Mouse (Mus musculus): ENCODE data around the gene Il9. TPM values are rescaled to one million over a fixed set of nuclear protein-coding genes. Genes with fewer than 3 reads are reported as not detected.

Il9 gene
- not detected for polyA plus RNA-seq (2012; fragmentation: generic; extraction: Trizol)
- long read RNA-seq, experiment 1, result 0 reads
- long read RNA-seq, experiment 2, result 0 reads

DNA sequence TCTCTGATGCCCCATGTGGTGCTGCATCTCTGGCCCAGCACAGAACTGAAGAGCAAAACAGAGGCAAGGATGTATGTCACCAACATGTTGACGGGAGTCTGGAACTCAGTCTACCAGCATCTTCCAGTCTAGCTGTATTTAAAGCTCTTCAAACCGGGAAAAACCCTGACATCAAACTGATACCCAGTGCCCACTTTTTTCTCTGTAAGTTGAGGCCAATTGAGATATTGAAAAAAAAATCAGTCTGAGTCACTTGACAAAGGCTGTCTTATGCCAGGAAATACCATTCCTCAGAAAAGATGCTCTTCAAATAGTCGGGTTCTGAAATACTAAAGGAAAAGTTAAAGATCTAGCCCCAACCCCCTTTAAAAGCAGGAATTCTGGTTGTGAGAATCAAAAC lies at the start of gene Il9:
Gene Il9 (minus strand): TSS at position 101 of the 400 bp plus-strand sequence.
- TF ChIP-seq MAX (IDR thresholded peaks at IDR 0.05), result no peak
- TF ChIP-seq MYOD1 (IDR thresholded peaks at IDR 0.05; ENCODE audit: control insufficient read depth, insufficient read length, low read depth), result no peak
- no peak for TF ChIP-seq MYOG (IDR thresholded peaks at IDR 0.05; ENCODE audit: control insufficient read depth, extremely low read depth, insufficient read length)
- no peak for TF ChIP-seq CTCF (IDR thresholded peaks at IDR 0.05; ENCODE audit: control insufficient read depth, insufficient read depth, insufficient read length)
- TF ChIP-seq USF1 (IDR thresholded peaks at IDR 0.05; ENCODE audit: low read depth), result no peak
- no peak for TF ChIP-seq FOSL1 (IDR thresholded peaks at IDR 0.05; ENCODE audit: insufficient read depth, low read length, poor library complexity, severe bottlenecking)
- TF ChIP-seq CEBPB (IDR thresholded peaks at IDR 0.05; ENCODE audit: low read depth), result no peak

DNA sequence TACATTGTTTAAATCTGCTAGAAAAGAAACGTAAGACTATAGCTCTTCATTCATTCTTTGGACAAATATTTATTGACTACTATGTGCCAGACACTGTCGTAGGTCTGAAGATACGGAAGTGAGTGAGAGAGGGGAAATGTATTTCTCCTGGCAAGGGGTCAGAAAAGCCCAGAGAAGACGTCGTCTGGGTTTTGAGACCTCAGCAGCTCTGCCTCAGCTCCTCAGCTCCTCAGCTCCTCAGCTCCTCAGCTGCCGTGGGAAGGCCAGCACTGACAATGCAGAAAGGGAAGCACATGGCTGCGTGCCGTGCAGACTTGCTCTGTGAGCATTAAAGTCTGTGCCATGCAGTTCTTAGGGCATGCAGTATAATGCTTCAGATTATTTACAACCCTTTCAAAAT lies 47.6 kb upstream of the Il9 start:
- H3K79me2 ChIP-seq (ENCODE audit: control insufficient read depth, insufficient read depth), result no peaks in the 10 kb centered on the region
- no peaks in the 10 kb centered on the region for H3K79me3 ChIP-seq (ENCODE audit: low read depth)
- no peak overlapping the region for H3ac ChIP-seq (ENCODE audit: control insufficient read depth, insufficient read length, low read depth)
- peaks cover 28% of the 10 kb centered on the region for H3K27me3 ChIP-seq (ENCODE audit: control insufficient read depth, insufficient read depth, insufficient read length)
- no peak overlapping the region for H3K4me3 ChIP-seq (ENCODE audit: insufficient read depth, poor library complexity, severe bottlenecking)
- TF ChIP-seq MYOD1 (IDR thresholded peaks at IDR 0.05; ENCODE audit: control insufficient read depth, insufficient read length, low read depth) (no peak), MAX (IDR thresholded peaks at IDR 0.05) (no peak), USF1 (IDR thresholded peaks at IDR 0.05; ENCODE audit: low read depth) (no peak), FOSL1 (IDR thresholded peaks at IDR 0.05; ENCODE audit: insufficient read depth, low read length, poor library complexity, severe bottlenecking) (no peak), MYOG (IDR thresholded peaks at IDR 0.05; ENCODE audit: control insufficient read depth, extremely low read depth, insufficient read length) (no peak), CTCF (IDR thresholded peaks at IDR 0.05; ENCODE audit: control insufficient read depth, insufficient read depth, insufficient read length) (no peak), CEBPB (IDR thresholded peaks at IDR 0.05; ENCODE audit: low read depth) (no peak)
- no peaks in the 10 kb centered on the region for H3K36me3 ChIP-seq (ENCODE audit: control insufficient read depth, insufficient read depth)

More for the DNA sequence above, at the start of gene Il9:
- H3K79me3 ChIP-seq (ENCODE audit: low read depth), result no peaks in the 10 kb centered on the region
- H3K27me3 ChIP-seq (ENCODE audit: control insufficient read depth, insufficient read depth, insufficient read length), result peaks cover 30% of the 10 kb centered on the region
- H3K79me2 ChIP-seq (ENCODE audit: control insufficient read depth, insufficient read depth), result no peaks in the 10 kb centered on the region
- no peak within 1 kb of the TSS for H3ac ChIP-seq (ENCODE audit: control insufficient read depth, insufficient read length, low read depth)
- no peaks in the 10 kb centered on the region for H3K36me3 ChIP-seq (ENCODE audit: control insufficient read depth, insufficient read depth)
- H3K4me3 ChIP-seq (ENCODE audit: insufficient read depth, poor library complexity, severe bottlenecking), result no peak within 1 kb of the TSS

DNA sequence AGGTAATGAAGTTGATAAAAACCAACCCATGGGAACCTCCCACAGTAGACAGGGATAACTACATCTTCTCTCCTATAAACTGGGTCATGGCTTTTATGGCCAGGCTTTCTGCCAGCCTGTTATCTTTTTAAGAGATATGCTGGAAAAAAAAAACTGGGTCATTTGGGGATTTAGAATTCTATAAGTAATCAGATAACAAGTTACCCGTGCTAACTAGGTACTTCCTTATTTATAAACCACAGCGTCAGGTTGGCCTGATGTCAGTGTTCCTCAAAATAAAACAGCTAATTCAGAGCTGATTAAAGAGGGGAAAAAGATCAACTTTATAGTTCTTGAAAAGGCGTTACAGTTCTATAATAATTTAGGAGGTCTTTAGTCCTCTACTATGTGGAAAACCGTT lies 47.0 kb upstream of the Il9 start:
- no peak for TF ChIP-seq MYOD1 (IDR thresholded peaks at IDR 0.05; ENCODE audit: control insufficient read depth, insufficient read length, low read depth)

DNA sequence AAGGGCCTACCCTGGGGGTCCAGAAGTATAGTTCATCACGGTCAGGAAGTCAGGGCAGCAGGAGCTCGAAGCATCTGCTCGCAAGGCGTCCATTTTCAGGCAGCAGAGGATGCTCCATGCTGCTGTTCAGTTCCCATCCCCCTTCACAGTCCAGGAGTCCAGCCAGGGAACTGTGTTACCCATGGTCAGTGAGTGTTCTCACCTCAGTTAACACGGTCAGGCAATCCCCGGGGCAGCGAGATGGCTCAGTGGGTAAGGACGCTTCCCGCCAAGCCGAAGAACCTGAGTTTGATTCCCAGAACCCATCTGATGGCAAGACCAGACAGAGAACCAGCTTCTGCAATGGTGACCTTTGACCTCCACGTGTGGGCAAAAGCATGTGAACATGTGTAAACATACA lies 46.2 kb upstream of the Il9 start:
- TF ChIP-seq MYOD1 (IDR thresholded peaks at IDR 0.05; ENCODE audit: control insufficient read depth, insufficient read length, low read depth) (no peak), MAX (IDR thresholded peaks at IDR 0.05) (no peak), USF1 (IDR thresholded peaks at IDR 0.05; ENCODE audit: low read depth) (no peak), FOSL1 (IDR thresholded peaks at IDR 0.05; ENCODE audit: insufficient read depth, low read length, poor library complexity, severe bottlenecking) (no peak), CTCF (IDR thresholded peaks at IDR 0.05; ENCODE audit: control insufficient read depth, insufficient read depth, insufficient read length) (no peak), MYOG (IDR thresholded peaks at IDR 0.05; ENCODE audit: control insufficient read depth, extremely low read depth, insufficient read length) (no peak), CEBPB (IDR thresholded peaks at IDR 0.05; ENCODE audit: low read depth) (no peak)
- H3K4me3 ChIP-seq (ENCODE audit: insufficient read depth, poor library complexity, severe bottlenecking), result no peak overlapping the region
- H3K27me3 ChIP-seq (ENCODE audit: control insufficient read depth, insufficient read depth, insufficient read length), result peaks cover 23% of the 10 kb centered on the region
- H3K79me2 ChIP-seq (ENCODE audit: control insufficient read depth, insufficient read depth), result no peaks in the 10 kb centered on the region
- H3ac ChIP-seq (ENCODE audit: control insufficient read depth, insufficient read length, low read depth), result no peak overlapping the region
- H3K36me3 ChIP-seq (ENCODE audit: control insufficient read depth, insufficient read depth), result no peaks in the 10 kb centered on the region
- no peaks in the 10 kb centered on the region for H3K79me3 ChIP-seq (ENCODE audit: low read depth)

More for the DNA sequence above, 47.0 kb upstream of the Il9 start:
- no peak overlapping the region for H3ac ChIP-seq (ENCODE audit: control insufficient read depth, insufficient read length, low read depth)
- no peak overlapping the region for H3K4me3 ChIP-seq (ENCODE audit: insufficient read depth, poor library complexity, severe bottlenecking)
- H3K79me2 ChIP-seq (ENCODE audit: control insufficient read depth, insufficient read depth), result no peaks in the 10 kb centered on the region
- no peaks in the 10 kb centered on the region for H3K36me3 ChIP-seq (ENCODE audit: control insufficient read depth, insufficient read depth)
- no peaks in the 10 kb centered on the region for H3K79me3 ChIP-seq (ENCODE audit: low read depth)
- peaks cover 28% of the 10 kb centered on the region for H3K27me3 ChIP-seq (ENCODE audit: control insufficient read depth, insufficient read depth, insufficient read length)

DNA sequence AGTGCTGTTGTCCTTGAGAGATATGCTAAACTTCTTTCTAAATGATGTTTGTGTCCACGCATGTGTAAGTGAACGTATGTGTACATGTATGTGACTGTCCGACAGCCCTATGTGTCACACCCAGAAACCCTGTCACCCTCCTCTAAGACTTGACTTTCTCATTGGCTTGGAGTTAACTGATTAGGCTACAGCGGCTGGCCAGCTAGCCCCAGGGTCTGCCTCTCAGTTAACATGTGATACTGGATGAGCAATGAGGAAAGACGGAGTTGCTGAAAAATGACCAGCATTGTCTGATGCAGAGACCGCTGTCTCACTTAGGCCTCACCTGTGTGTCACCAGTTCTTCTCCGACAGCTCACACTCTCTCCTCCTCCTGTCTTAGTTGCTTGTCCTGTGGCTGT lies 45.8 kb upstream of the Il9 start:
- Histone ChIP-seq H3ac (ENCODE audit: control insufficient read depth, insufficient read length, low read depth) (no peak overlapping the region), H3K36me3 (ENCODE audit: control insufficient read depth, insufficient read depth) (no peaks in the 10 kb centered on the region), H3K79me2 (ENCODE audit: control insufficient read depth, insufficient read depth) (no peaks in the 10 kb centered on the region), H3K27me3 (ENCODE audit: control insufficient read depth, insufficient read depth, insufficient read length) (peaks cover 23% of the 10 kb centered on the region), H3K79me3 (ENCODE audit: low read depth) (no peaks in the 10 kb centered on the region), H3K4me3 (ENCODE audit: insufficient read depth, poor library complexity, severe bottlenecking) (no peak overlapping the region)
- TF ChIP-seq MYOD1 (IDR thresholded peaks at IDR 0.05; ENCODE audit: control insufficient read depth, insufficient read length, low read depth), result no peak
- no peak for TF ChIP-seq USF1 (IDR thresholded peaks at IDR 0.05; ENCODE audit: low read depth)
- TF ChIP-seq CEBPB (IDR thresholded peaks at IDR 0.05; ENCODE audit: low read depth), result no peak
- TF ChIP-seq FOSL1 (IDR thresholded peaks at IDR 0.05; ENCODE audit: insufficient read depth, low read length, poor library complexity, severe bottlenecking), result no peak
- no peak for TF ChIP-seq MAX (IDR thresholded peaks at IDR 0.05)
- no peak for TF ChIP-seq MYOG (IDR thresholded peaks at IDR 0.05; ENCODE audit: control insufficient read depth, extremely low read depth, insufficient read length)
- TF ChIP-seq CTCF (IDR thresholded peaks at IDR 0.05; ENCODE audit: control insufficient read depth, insufficient read depth, insufficient read length), result no peak

DNA sequence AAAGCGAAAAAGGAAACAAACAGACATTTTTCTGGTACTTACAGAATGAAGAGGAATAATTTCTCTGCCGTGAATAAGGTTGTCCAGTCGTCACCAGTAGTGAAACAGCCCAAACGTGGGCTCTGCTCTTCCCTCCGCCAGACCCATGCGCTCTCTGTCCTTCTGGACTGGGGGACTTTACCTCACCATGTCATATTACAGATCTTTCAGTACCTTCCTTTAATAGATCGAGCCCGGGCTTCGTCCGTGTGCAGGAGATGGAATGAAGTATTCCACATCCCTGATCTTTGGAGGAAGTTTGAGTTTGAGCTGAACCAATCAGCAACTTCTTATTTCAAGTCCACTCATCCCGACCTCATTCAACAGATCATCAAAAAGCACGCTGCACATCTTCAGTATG lies 44.8 kb upstream of the Il9 start:
- TF ChIP-seq MAX (IDR thresholded peaks at IDR 0.05), result no peak
- no peak for TF ChIP-seq CEBPB (IDR thresholded peaks at IDR 0.05; ENCODE audit: low read depth)
- no peak for TF ChIP-seq FOSL1 (IDR thresholded peaks at IDR 0.05; ENCODE audit: insufficient read depth, low read length, poor library complexity, severe bottlenecking)
- TF ChIP-seq USF1 (IDR thresholded peaks at IDR 0.05; ENCODE audit: low read depth), result no peak
- TF ChIP-seq MYOG (IDR thresholded peaks at IDR 0.05; ENCODE audit: control insufficient read depth, extremely low read depth, insufficient read length), result no peak
- no peak for TF ChIP-seq MYOD1 (IDR thresholded peaks at IDR 0.05; ENCODE audit: control insufficient read depth, insufficient read length, low read depth)
- TF ChIP-seq CTCF (IDR thresholded peaks at IDR 0.05; ENCODE audit: control insufficient read depth, insufficient read depth, insufficient read length), result no peak
- no peak overlapping the region for H3K4me3 ChIP-seq (ENCODE audit: insufficient read depth, poor library complexity, severe bottlenecking)

More for the DNA sequence above, 44.8 kb upstream of the Il9 start:
- Histone ChIP-seq H3K79me3 (ENCODE audit: low read depth) (no peaks in the 10 kb centered on the region), H3K27me3 (ENCODE audit: control insufficient read depth, insufficient read depth, insufficient read length) (peaks cover 23% of the 10 kb centered on the region), H3K79me2 (ENCODE audit: control insufficient read depth, insufficient read depth) (no peaks in the 10 kb centered on the region), H3ac (ENCODE audit: control insufficient read depth, insufficient read length, low read depth) (no peak overlapping the region), H3K36me3 (ENCODE audit: control insufficient read depth, insufficient read depth) (no peaks in the 10 kb centered on the region)
